Mouse (Mus musculus) lung, embryonic 15.5 days (tissue): ENCODE results near the gene Slc25a19. TPM values are rescaled to one million over a fixed set of nuclear protein-coding genes. Genes with fewer than 3 reads are reported as not detected.
A peak's percentile ranks its signal among the peaks of the same experiment; 100 is the strongest.

Experiments
- ATAC-seq: fragments of 200-750 bp; cut with Nextera tagmentation; 2 replicates; pipeline ENCODE4 v1.8.0; 2017; ENCODE audit warnings: moderate number of reproducible peaks, borderline replicate concordance; ENCODE audit not compliant: low FRiP score, low TSS enrichment; ENCODE audit errors: extremely low read depth
- H3K27ac ChIP-seq: fragments of 300-500 bp; sonication (generic); 2 replicates; pipeline ENCODE4 v1.5.1; 2015; ENCODE audit warnings: moderate library complexity, mild to moderate bottlenecking, inconsistent platforms
- H3K27me3 ChIP-seq: fragments of 300-500 bp; sonication (generic); 2 replicates; pipeline ENCODE4 v1.6.1; 2015; ENCODE audit warnings: inconsistent platforms
- H3K36me3 ChIP-seq: fragments of 300-500 bp; sonication (generic); 2 replicates; pipeline ENCODE4 v1.6.1; 2015; ENCODE audit warnings: inconsistent platforms
- H3K4me1 ChIP-seq: fragments of 300-500 bp; sonication (generic); 2 replicates; pipeline ENCODE4 v1.6.1; 2015; ENCODE audit warnings: inconsistent platforms
- H3K4me2 ChIP-seq: fragments of 300-500 bp; sonication (generic); 2 replicates; pipeline ENCODE4 v1.6.1; 2015; ENCODE audit warnings: inconsistent platforms, mild to moderate bottlenecking, moderate library complexity
- H3K4me3 ChIP-seq: fragments of 300-500 bp; sonication (generic); 2 replicates; pipeline ENCODE4 v1.5.1; 2015; ENCODE audit warnings: mild to moderate bottlenecking, inconsistent platforms
- H3K9ac ChIP-seq: fragments of 300-500 bp; sonication (generic); 2 replicates; pipeline ENCODE4 v1.6.1; 2015; ENCODE audit warnings: inconsistent platforms
- H3K9me3 ChIP-seq: fragments of 300-500 bp; sonication (generic); 2 replicates; pipeline ENCODE4 v1.6.1; 2016; ENCODE audit warnings: inconsistent platforms
- WGBS: fragments of 180-500 bp; shearing (Covaris S2); methylation state at CpG from one replicate; pipeline ENCODE4 v1.1.7; 2015; 5-methylcytosine and 5-hydroxymethylcytosine counted together
- polyA plus RNA-seq: library from polyadenylated mRNA; unstranded; fragments of >200 nt; fragmentation: Nextera tagmentation; extraction: Ambion mirVana; gene quantifications from 2 replicates; pipeline ENCODE4 v1.2.1, GENCODE M21; 2015

Gene Slc25a19
- polyA plus RNA-seq, 1 experiment from 2014 or later, result 20.9 TPM

GRCm38 (mm10) chr11:115604304-115604696 is 23.8 kb downstream of the Slc25a19 start:
- H3K4me1 ChIP-seq, result peaks cover 23% of the 10 kb centered on the region
- WGBS, result under 1% methylated on average over 26 of the region's 26 CpGs
- H3K9me3 ChIP-seq, result no peaks in the 10 kb centered on the region
- H3K27me3 ChIP-seq, result no peaks in the 10 kb centered on the region
- H3K4me2 ChIP-seq, result peak overlapping the region; percentile 83
- H3K9ac ChIP-seq, result peak overlapping the region; percentile 91
- peak; percentile 48; the same call in 1 of the 2 replicates for ATAC-seq
- H3K27ac ChIP-seq, result peak overlapping the region; percentile 83
- H3K36me3 ChIP-seq, result peaks cover 38% of the 10 kb centered on the region
- H3K4me3 ChIP-seq, result peak overlapping the region; percentile 74

DNA sequence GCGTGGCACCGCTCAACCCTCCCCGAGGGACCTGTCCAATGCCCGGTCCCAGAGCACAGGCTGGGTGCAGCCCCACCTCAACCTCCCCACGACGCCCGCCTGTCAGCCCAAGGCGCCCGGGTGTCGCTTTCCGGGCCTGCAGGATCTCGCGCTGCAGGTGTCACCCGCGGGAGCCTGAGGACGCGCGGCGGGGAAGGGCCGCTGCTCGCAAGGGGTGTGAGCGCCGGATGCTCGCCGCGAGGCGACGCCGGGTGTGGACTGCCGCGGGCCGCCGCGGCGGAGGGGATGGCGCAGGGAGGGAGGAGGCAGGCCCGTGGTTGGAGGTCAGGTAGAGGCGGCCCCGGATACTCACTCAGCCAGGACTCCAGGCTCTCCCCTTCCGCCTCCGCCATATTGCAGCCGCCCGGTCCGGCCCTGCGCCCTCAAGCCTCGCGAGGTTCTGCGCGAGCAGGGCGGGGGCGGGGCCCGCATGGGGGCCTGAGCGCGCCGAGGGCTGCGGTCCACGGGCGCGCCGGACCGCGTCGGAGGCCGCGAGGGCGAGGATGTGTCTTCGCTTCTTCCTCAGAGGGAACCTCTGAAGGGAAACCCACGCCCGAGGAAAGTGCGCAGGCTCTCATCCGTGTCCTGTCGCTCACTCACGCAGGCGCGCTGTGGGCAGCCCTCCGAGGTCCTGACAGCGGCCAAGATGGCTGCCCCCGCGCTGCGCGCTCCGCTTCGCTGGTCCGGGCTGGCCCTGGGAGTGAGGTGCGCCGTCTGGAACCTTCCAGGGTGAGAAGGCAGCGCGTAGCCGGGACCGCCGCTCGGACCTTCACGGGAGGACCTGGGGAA is 24.4 kb downstream of the Slc25a19 start, which contains the start of the genes Mrps7 and Gga3:
TSS of gene Mrps7 (plus strand) at position 450 of the 828 bp plus-strand sequence.
TSS of gene Gga3 (minus strand) at position 576 of the 828 bp plus-strand sequence.
- peak; percentile 97 for ATAC-seq
- under 1% methylated on average over 81 of the region's 93 CpGs for WGBS
- peak within 1 kb of the TSS; percentile 83 for H3K4me2 ChIP-seq
- H3K9ac ChIP-seq, result peak within 1 kb of the TSS; percentile 91
- no peaks in the 10 kb centered on the region for H3K27me3 ChIP-seq
- H3K27ac ChIP-seq, result peak within 1 kb of the TSS; percentile 83
- H3K4me3 ChIP-seq, result peak within 1 kb of the TSS; percentile 74
- no peaks in the 10 kb centered on the region for H3K9me3 ChIP-seq
- peaks cover 34% of the 10 kb centered on the region for H3K36me3 ChIP-seq
- peaks cover 23% of the 10 kb centered on the region for H3K4me1 ChIP-seq

- H3K27me3 ChIP-seq, result no peaks in the 10 kb centered on the region
- 4% methylated on average over 15 of the region's 15 CpGs for WGBS
- H3K4me2 ChIP-seq, result peak overlapping the region; percentile 83
- H3K4me3 ChIP-seq, result peak overlapping the region; percentile 74
- no peak for ATAC-seq
- peak overlapping the region; percentile 83 for H3K27ac ChIP-seq
- no peaks in the 10 kb centered on the region for H3K9me3 ChIP-seq
- H3K4me1 ChIP-seq, result peaks cover 23% of the 10 kb centered on the region
- peak overlapping the region; percentile 91 for H3K9ac ChIP-seq
- H3K36me3 ChIP-seq, result peaks cover 28% of the 10 kb centered on the region
Measured at GRCm38 (mm10) chr11:115603128-115603475, 25.0 kb downstream of the Slc25a19 start.

DNA sequence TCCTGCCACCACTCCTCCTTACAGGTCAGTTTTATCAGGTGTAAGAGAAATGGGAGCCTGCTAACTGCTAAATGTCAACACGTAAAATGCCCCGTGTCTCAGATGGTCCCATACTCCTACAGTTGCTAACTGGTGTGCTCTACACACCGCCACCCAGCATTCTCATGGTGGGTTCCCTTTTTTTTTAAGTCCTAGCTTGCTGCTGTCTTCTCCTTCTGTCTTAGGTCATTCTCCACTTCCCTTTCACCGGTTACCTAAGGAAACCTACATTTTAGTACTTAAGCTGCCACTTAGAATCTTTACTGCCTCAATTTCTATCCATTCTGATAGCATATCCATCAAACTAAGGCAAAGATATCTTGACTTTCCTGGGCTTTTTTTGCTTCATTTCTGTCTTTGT is 26.9 kb downstream of the Slc25a19 start:
- Histone ChIP-seq H3K27ac (no peak overlapping the region), H3K27me3 (no peaks in the 10 kb centered on the region), H3K4me2 (no peak overlapping the region), H3K36me3 (peaks cover 18% of the 10 kb centered on the region), H3K9me3 (no peaks in the 10 kb centered on the region), H3K9ac (no peak overlapping the region), H3K4me3 (no peak overlapping the region), H3K4me1 (peaks cover 23% of the 10 kb centered on the region)
- WGBS, result 78% methylated on average over 4 of the region's 4 CpGs
- ATAC-seq, result no peak

DNA sequence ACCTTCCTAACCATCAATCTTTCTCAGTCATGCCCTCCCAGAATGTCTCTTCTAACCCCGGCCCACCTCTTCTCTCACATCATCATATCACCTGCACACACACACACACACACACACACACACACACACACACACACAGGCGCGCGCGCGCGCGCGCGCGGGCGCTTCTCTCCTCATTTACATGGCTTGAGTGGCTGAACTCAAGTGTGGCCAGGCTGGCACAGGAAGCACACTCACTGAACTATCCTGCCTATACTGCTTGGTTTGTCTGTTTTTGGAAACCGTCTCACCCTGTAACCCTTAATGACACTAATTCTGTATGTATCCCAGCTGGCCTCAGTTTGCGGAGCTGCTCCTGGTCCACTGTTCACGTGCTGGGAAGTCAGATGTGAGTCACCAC is 27.4 kb downstream of the Slc25a19 start:
- H3K36me3 ChIP-seq, result peaks cover 16% of the 10 kb centered on the region
- ATAC-seq, result no peak
- WGBS, result 93% methylated on average over 15 of the region's 15 CpGs
- no peak overlapping the region for H3K4me3 ChIP-seq
- no peak overlapping the region for H3K9ac ChIP-seq
- H3K9me3 ChIP-seq, result no peaks in the 10 kb centered on the region
- H3K4me1 ChIP-seq, result peaks cover 23% of the 10 kb centered on the region
- no peak overlapping the region for H3K27ac ChIP-seq
- H3K4me2 ChIP-seq, result no peak overlapping the region
- no peaks in the 10 kb centered on the region for H3K27me3 ChIP-seq

DNA sequence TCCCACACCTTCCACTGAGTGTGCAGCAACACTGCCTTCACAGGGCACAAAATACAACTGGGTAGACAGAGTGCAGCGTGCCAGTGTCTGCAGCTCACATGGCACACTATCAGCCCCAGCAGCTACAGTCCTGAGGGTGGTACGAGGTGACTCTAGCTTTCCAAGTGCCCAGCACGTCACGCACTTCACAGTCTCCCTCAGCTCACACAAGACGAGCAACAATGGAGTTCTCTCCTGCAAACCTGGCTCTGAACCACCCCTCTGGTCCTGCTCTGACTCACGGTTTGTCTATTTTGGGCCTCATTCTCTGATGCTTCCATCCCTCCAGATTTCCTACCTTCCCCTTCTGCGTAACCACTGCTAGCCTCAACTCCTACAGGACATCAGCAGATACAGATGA is 28.4 kb downstream of the Slc25a19 start:
- no peak overlapping the region for H3K27ac ChIP-seq
- H3K27me3 ChIP-seq, result no peaks in the 10 kb centered on the region
- peaks cover 15% of the 10 kb centered on the region for H3K4me1 ChIP-seq
- no peak overlapping the region for H3K4me2 ChIP-seq
- no peak for ATAC-seq
- peaks cover 22% of the 10 kb centered on the region for H3K36me3 ChIP-seq
- no peaks in the 10 kb centered on the region for H3K9me3 ChIP-seq
- H3K4me3 ChIP-seq, result no peak overlapping the region
- H3K9ac ChIP-seq, result no peak overlapping the region
- 93% methylated on average over 7 of the region's 7 CpGs for WGBS

DNA sequence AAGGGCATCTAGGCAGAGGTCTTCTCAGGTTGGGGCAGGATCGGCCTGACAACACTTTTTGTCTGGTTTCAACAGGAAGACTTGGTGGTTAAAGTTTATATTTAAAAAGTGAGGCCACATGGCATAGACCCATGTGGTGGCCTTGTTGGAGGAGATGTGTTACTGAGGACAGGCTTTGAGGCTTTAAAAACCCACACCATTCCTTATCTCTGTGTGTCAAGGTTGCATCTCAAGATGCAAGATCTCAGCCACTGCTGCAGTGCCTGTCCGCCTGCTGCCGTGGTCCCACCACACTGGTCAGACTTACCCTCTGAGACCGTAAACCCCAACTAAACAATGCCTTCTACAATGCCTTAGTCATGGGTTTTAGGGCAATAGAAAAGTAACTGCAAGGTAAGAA is 29.8 kb downstream of the Slc25a19 start:
- Histone ChIP-seq H3K4me3 (no peak overlapping the region), H3K4me2 (no peak overlapping the region), H3K4me1 (peaks cover 13% of the 10 kb centered on the region), H3K27ac (no peak overlapping the region), H3K9me3 (no peaks in the 10 kb centered on the region), H3K36me3 (peaks cover 36% of the 10 kb centered on the region), H3K27me3 (no peaks in the 10 kb centered on the region), H3K9ac (no peak overlapping the region)
- no peak for ATAC-seq
- 90% methylated on average over 4 of the region's 4 CpGs for WGBS

- ATAC-seq, result no peak
- Histone ChIP-seq H3K4me1 (no peaks in the 10 kb centered on the region), H3K27me3 (no peaks in the 10 kb centered on the region), H3K4me3 (no peak overlapping the region), H3K9ac (no peak overlapping the region), H3K27ac (no peak overlapping the region), H3K9me3 (no peaks in the 10 kb centered on the region), H3K36me3 (peaks cover 65% of the 10 kb centered on the region), H3K4me2 (no peak overlapping the region)
- 97% methylated on average over 3 of the region's 3 CpGs for WGBS
Measured at GRCm38 (mm10) chr11:115595209-115595608, 32.9 kb downstream of the Slc25a19 start.

DNA sequence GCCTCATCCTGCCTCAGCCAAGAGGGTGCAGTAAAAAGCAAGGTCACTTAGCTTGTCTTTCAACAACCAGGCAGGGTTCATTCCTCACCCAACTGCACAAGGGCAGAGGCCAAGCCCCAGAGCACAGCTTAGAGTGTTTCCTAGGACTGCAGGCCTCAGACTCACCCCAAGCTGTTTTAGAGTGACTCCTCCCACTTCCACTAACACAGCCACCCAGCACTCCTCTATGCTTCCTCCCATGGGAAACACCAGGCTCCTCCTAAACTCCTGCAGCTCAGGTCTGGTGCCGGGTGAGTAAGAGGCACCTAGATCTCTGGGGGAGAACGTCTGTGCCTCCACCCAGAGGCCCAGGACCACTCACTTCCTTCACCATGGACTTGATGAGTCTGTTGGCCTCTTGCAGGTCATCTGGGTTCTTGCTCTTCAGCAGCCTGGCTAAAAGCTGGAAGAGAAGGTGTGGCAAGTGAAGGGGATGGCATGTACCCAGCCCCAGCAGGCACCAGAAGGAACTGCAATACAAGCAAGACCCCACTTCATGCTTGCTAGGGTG is 37.5 kb downstream of the Slc25a19 start:
- no peak overlapping the region for H3K4me3 ChIP-seq
- no peaks in the 10 kb centered on the region for H3K9me3 ChIP-seq
- no peak overlapping the region for H3K9ac ChIP-seq
- H3K4me2 ChIP-seq, result no peak overlapping the region
- no peaks in the 10 kb centered on the region for H3K4me1 ChIP-seq
- 85% methylated on average over 2 of the region's 2 CpGs for WGBS
- peaks cover 90% of the 10 kb centered on the region for H3K36me3 ChIP-seq
- no peak overlapping the region for H3K27ac ChIP-seq
- ATAC-seq, result peak; percentile 31; the same call in 1 of the 2 replicates
- no peaks in the 10 kb centered on the region for H3K27me3 ChIP-seq

- Histone ChIP-seq H3K4me3 (no peak overlapping the region), H3K4me2 (no peak overlapping the region), H3K9me3 (no peaks in the 10 kb centered on the region), H3K27me3 (no peaks in the 10 kb centered on the region), H3K27ac (no peak overlapping the region), H3K9ac (no peak overlapping the region), H3K4me1 (no peaks in the 10 kb centered on the region), H3K36me3 (peaks cover 93% of the 10 kb centered on the region)
- 82% methylated on average over 9 of the region's 9 CpGs for WGBS
- ATAC-seq, result no peak
Measured at GRCm38 (mm10) chr11:115587984-115588383, 40.1 kb downstream of the Slc25a19 start.

GRCm38 (mm10) chr11:115586403-115586802 is 41.7 kb downstream of the Slc25a19 start:
- H3K9me3 ChIP-seq, result no peaks in the 10 kb centered on the region
- WGBS, result 84% methylated on average over 9 of the region's 9 CpGs
- H3K27me3 ChIP-seq, result no peaks in the 10 kb centered on the region
- ATAC-seq, result no peak
- H3K9ac ChIP-seq, result no peak overlapping the region
- no peak overlapping the region for H3K27ac ChIP-seq
- no peak overlapping the region for H3K4me3 ChIP-seq
- no peaks in the 10 kb centered on the region for H3K4me1 ChIP-seq
- peaks cover 94% of the 10 kb centered on the region for H3K36me3 ChIP-seq
- H3K4me2 ChIP-seq, result no peak overlapping the region

GRCm38 (mm10) chr11:115585573-115586100 is 42.5 kb downstream of the Slc25a19 start:
- peaks cover 94% of the 10 kb centered on the region for H3K36me3 ChIP-seq
- no peak overlapping the region for H3K9ac ChIP-seq
- H3K9me3 ChIP-seq, result no peaks in the 10 kb centered on the region
- ATAC-seq, result no peak
- WGBS, result 82% methylated on average over 7 of the region's 7 CpGs
- H3K4me3 ChIP-seq, result no peak overlapping the region
- no peak overlapping the region for H3K27ac ChIP-seq
- H3K27me3 ChIP-seq, result no peaks in the 10 kb centered on the region
- H3K4me2 ChIP-seq, result no peak overlapping the region
- H3K4me1 ChIP-seq, result no peaks in the 10 kb centered on the region
